Mouse (Mus musculus): ENCODE data around the gene Foxm1.
"Not testable (repeated sequence)": the region's sequence is repeated elsewhere in the genome, so short reads cannot be mapped to it uniquely, and the experiment has no call there.

The Foxm1 gene

GRCm38 (mm10) chr6:128376371-128377085 lies 13.8 kb downstream of the Foxm1 start:
- no peak for DNase-seq (ENCODE audit: low read depth, low spot score)

DNA sequence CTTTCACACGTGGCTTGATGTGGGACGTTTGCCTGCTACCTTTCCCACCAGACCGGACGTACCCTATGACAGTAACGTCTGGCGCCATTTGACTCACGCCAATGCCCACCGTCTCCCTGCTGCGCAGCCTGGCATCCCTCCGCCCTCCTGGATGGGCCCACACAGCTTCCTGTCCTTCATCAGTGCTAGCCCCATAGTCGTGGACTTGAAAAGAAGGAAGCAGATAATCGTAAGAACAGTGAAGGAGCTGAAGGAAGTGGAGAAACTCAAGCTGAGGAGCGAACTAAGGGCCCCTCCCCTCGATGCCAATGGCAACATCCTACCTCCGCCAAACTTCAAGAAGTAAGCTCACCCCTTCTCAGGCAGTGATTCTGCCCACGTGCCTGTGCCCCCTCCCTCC lies 16.9 kb downstream of the Foxm1 start:
- DNase-seq (ENCODE audit: low read depth, low spot score), result no peak

- not testable (repeated sequence) for DNase-seq (ENCODE audit: low read depth, low spot score)
These were observed 17.9 kb downstream of the Foxm1 start for GRCm38 (mm10) chr6:128380594-128381167.

- DNase-seq (ENCODE audit: low read depth, low spot score), result no peak
These were observed 18.5 kb downstream of the Foxm1 start for GRCm38 (mm10) chr6:128381254-128381653.

DNA sequence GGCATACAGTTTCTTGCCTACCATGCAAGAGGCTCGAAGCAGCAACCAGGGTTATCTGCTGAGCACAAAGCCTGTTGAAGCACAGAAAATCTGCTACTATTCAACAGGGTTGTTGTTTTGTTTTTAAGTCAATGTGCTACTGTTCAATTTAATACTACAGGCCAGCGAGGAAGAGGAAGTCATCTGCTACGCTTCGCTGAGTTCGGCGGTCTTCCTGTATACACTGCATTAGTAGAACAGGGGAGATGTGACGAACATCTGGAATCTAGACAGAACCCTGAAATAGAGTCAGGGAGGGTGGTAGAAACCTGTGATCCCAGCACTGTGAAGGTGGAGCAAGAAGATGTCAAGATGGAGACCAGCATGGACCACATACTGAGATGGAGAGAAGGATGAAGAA lies 21.0 kb downstream of the Foxm1 start:
- DNase-seq (ENCODE audit: low read depth, low spot score), result no peak

GRCm38 (mm10) chr6:128385026-128385425 lies 22.3 kb downstream of the Foxm1 start:
- no peak for DNase-seq (ENCODE audit: low read depth, low spot score)

DNA sequence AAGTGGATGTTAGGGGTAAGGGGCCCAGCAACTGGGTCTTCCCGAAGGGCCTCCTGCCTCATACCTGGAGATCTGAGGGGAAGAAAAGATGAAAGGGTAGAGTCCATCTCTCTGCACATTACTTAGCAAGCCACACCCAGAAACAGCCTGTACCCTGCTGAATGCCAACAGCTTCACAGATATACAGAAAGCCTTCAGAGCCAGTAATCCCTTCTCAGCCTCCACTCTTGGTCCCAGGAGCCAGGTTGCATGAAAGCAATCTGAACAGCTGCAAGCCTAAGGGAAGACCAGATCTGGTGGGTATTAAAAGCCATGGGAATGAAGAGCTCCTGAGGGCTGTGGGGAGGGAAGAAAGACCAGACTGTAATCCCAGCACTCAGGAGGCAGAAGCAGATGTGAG lies 26.4 kb downstream of the Foxm1 start:
- DNase-seq (ENCODE audit: low read depth, low spot score), result no peak

DNA sequence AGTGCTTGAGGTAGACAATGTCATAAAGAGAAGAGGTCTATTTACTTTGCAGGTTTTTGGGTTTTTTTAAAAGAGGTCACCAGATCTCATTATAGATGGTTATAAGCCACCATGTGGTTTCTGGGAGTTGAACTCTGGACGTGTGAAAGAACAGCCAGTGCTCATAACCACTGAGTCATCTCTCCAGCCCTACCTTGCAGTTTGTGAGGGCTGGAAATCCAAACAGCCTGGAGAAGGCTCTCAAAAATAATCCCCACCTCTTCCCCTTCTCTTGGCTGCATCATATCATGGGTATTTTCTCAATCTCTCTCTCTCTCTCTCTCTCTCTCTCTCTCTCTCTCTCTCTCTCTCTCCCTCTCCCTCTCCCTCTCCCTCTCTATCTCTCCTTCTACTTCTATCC lies 27.9 kb downstream of the Foxm1 start:
- no peak for DNase-seq (ENCODE audit: low read depth, low spot score)

DNA sequence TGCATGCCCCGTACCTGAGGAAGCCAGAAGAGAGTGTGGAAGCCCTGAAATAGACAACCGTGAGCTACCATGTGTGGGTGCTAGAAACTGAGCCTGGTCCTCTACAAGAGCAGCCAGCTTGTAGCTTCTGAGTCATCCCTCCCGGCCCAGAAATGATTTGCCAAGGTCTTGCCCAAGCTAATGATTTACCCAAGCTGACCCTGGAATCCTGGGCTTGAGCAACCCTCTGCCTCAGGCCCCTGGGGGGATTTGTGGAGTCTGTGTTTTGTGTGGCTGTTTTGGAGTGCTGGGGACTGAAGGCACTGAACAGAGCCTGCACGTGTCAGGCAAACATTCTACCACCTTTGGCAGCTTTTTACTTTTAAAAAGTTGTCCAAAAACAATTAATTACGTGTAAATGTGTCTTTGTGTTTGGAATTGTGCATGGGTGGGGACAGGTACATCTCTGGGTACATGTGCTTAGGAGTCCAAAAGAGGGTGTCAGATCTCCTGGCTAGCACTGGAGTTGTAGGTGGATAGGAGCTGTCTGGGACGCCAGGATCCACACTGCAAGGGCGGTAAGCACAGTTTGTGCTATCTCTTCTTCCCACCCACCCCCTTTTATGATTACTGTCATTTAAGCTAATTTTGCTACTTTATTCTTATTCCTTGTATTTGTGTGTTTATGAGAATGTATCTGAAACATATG lies 35.0 kb downstream of the Foxm1 start:
- DNase-seq (ENCODE audit: low read depth, low spot score), result no peak

GRCm38 (mm10) chr6:128398996-128399395 lies 36.2 kb downstream of the Foxm1 start, which contains the start of gene Nrip2:
Gene Nrip2, plus strand, starts transcription at chr6:128399296.
- DNase-seq (ENCODE audit: low read depth, low spot score), result no peak

DNA sequence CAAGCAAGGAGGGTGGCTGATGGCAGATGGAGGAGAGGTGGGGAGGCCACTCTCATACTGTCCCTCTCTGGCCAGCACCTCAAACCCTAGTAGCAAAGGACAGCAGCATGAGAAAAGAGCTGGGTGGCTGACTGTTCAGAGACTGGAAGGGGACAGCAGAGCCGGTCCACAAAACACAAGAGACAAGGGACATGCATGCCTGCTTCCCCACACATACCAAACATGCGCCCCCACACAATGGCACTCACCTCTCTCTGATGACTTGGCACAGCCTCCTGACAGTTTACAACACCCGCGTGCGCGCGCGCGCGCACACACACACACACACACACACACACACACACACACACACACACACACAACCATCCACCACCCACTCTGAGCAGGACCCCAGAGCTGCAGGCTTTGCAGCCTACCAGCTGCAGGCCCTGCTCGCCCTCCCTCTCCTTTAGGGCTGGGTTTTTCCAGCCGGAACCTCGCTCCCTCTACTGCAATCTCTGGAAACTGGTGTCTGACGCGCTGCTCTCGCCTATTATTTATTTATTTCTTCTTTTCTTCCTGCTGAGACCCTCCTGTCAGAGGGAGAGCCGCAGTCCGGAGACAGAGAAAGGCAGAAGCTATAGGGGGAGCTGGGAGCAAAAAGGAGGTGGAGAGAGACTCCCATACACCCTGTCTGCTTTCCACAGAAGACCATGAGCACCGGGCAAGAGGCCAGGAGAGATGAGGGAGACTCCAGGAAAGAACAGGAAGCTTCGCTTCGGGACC lies 36.8 kb downstream of the Foxm1 start:
- no peak for DNase-seq (ENCODE audit: low read depth, low spot score)

DNA sequence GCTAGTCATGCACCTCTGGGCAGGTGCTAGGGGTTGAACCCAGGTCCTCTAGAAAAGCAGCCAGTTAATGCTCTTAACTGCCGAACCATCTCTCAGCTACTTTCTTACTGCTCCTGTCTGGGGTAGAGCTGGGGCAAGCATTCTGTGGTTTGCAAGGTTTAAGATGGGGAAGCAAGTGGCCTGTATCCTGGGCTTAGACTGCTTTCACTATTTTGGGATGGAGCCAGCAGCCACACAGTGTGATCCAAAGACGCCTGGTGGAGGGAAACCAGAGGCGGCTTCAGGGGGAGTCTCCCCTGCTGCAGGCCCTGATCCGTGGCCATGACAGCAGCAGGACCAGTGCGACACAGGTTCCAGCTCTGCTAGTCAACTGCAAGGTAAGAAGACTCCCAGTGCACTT lies 41.9 kb downstream of the Foxm1 start:
- no peak for DNase-seq (ENCODE audit: low read depth, low spot score)

DNA sequence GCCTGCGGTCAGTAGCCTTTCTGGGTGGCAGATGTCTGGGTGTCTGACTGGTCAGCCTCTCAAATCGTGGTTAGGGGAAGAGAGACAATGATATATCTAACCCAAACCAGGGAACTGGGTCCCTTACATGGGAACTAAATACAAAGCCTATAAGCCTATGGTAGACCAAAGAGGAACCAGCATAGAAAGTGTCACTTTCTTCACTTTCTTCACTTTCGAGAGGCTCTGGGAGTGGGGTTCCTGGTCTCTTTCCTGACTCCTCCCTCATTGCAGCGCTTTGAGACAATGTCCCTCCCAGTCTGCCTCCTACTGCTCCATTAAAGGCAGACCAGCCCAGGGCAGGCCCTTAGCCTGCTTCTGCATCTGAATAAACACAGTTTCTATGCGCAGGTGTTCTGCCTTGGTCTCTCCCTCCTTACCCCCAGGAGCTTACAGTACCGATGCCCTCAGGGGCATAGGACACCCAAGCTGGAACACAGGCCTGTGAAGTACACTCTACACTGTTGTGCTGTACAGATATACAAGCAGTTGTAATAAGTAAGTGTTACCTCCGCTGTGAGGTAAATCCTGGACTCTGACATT lies 45.9 kb downstream of the Foxm1 start:
- peak; percentile 49 for DNase-seq (ENCODE audit: low read depth, low spot score)

- no peak for DNase-seq (ENCODE audit: low read depth, low spot score)
These were observed 47.5 kb downstream of the Foxm1 start for GRCm38 (mm10) chr6:128410305-128410704.

- DNase-seq (ENCODE audit: low read depth, low spot score), result peak; percentile 76
These were observed 48.3 kb downstream of the Foxm1 start for GRCm38 (mm10) chr6:128411115-128411514.

- DNase-seq (ENCODE audit: low read depth, low spot score), result no peak
These were observed 53.4 kb downstream of the Foxm1 start for GRCm38 (mm10) chr6:128416169-128416568.

DNA sequence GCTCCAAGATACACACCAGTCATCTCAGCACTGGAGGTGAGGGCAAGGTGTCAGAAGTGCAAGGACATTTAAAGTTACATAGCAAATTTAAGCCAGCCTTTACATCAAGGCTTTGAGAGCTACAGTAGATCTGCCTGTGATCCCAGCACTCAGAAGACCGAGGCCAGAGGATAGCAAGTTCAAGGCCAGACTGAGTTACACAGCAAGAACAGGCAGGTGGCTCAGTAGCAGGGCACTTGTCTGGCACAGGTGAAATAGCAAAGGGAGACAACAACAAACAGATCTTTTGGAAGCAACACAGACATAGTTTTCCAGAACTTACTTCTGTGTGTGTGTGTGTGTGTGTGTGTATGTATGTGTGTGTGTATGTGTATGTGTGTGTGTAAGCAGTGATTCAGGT lies 55.3 kb downstream of the Foxm1 start:
- no peak for DNase-seq (ENCODE audit: low read depth, low spot score)

DNA sequence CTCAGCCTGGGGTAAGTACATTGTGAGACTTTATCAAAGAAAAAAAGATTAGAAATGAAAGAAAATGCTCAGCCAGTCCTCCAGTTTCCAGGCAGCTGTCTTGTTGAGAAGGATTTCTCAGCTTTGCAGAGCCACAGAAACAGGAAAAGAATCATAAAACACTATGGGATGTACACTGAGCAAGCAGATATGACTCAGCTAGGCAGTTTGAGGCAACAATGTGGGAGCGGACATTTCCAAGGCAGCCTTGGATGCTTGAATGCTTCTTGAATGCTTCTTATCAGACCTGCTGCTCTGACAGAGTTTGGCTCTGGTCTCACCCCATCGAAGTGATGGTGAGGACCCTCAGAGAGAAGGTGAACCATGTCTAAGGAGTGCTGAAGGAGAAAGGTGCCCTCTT lies 58.3 kb downstream of the Foxm1 start:
- DNase-seq (ENCODE audit: low read depth, low spot score), result no peak

- DNase-seq (ENCODE audit: low read depth, low spot score), result no peak
These were observed 58.7 kb downstream of the Foxm1 start for GRCm38 (mm10) chr6:128421480-128421879.

DNA sequence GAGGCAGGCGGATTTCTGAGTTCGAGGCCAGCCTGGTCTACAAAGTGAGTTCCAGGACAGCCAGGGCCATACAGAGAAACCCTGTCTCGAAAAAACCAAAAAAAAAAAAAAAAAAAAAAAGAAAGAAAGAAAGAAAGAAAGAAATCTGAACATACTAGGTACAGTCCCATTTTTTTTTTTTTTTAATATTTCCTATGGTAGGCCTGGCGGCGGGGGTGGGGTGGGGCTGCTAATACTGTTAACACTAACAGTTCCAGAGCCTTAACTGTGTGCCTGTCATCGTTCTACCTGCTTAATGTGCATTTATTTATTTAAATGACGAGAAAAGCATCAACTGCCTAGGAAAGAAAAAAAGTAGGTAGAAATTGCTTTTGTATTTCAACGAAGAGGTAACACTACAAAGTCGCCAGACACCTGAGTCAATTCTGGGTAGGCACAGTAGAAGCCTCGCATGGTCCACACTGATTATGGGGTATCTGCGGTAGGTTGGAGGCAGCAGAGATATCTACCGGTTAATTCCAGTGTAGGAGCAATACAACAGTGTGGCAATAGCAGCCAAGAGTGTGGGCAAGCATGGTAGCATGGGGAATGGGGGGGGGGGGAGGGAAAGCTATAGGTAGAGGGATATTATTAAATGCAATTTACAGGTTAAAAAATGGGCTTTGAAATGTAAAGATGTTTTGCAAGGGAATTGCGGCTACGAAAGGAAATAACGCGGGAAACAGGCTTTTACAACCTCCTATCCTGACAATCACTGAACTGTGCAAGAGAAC lies 60.9 kb downstream of the Foxm1 start:
- DNase-seq (ENCODE audit: low read depth, low spot score), result no peak
